Mouse (Mus musculus) MEL (cell line): ENCODE measurements around the gene Mex3a. TPM values are rescaled to one million over a fixed set of nuclear protein-coding genes. Genes with fewer than 3 reads are reported as not detected.

ENCODE experiments used
- DNase-seq: peaks from one replicate; pipeline ENCODE4 v3.0.0; 2011; ENCODE audit warnings: low read depth, low spot score
- H3K27ac ChIP-seq: 2 replicates; pipeline ENCODE4 v1.5.1; 2012; ENCODE audit warnings: low read depth, mild to moderate bottlenecking, control low read depth, low read length, moderate library complexity; ENCODE audit not compliant: control insufficient read depth
- H3K27me3 ChIP-seq, 2 experiments: fragments of 150-350 bp in 1 of 2; sonication (generic) in 1 of 2; 2 replicates each; pipeline ENCODE4 v1.6.1; 2012; ENCODE audit warnings: low read length in 2 of 2, mild to moderate bottlenecking in 2 of 2, improper control_type of control experiment in 1 of 2, moderate library complexity in 1 of 2; ENCODE audit not compliant: insufficient read depth in 2 of 2, control insufficient read depth in 1 of 2
- H3K36me3 ChIP-seq, 2 experiments: 2 replicates each; pipeline ENCODE4 v1.6.1; 2012 to 2014; ENCODE audit warnings: low read length in 2 of 2, improper control_type of control experiment in 1 of 2, inconsistent platforms in 1 of 2, mild to moderate bottlenecking in 1 of 2; ENCODE audit not compliant: insufficient read depth in 2 of 2, control insufficient read depth in 1 of 2
- H3K4me1 ChIP-seq, 2 experiments: fragments of 150-350 bp in 1 of 2; sonication (generic) in 1 of 2; 2 replicates each; pipeline ENCODE4 v1.6.1; 2012; ENCODE audit warnings: low read length in 2 of 2, improper control_type of control experiment in 1 of 2, mild to moderate bottlenecking in 1 of 2; ENCODE audit not compliant: insufficient read depth in 2 of 2, control insufficient read depth in 1 of 2
- H3K4me3 ChIP-seq, 2 experiments: fragments of 150-350 bp in 1 of 2; sonication (generic) in 1 of 2; 2 replicates each; pipeline ENCODE4 v1.5.1; 2012; ENCODE audit warnings: low read depth in 2 of 2, low read length in 2 of 2, mild to moderate bottlenecking in 2 of 2, moderate library complexity in 2 of 2, control low read depth in 1 of 2, improper control_type of control experiment in 1 of 2; ENCODE audit not compliant: control insufficient read depth in 1 of 2, insufficient read depth in 1 of 2
- H3K79me2 ChIP-seq: 2 replicates; pipeline ENCODE4 v1.6.1; 2012; ENCODE audit warnings: mild to moderate bottlenecking, low read length, moderate library complexity; ENCODE audit not compliant: control insufficient read depth, poor library complexity, insufficient read depth
- H3K9ac ChIP-seq: 2 replicates; pipeline ENCODE4 v1.6.1; 2012; ENCODE audit warnings: low read depth, mild to moderate bottlenecking, control low read depth, low read length, moderate library complexity; ENCODE audit not compliant: control insufficient read depth, poor library complexity, severe bottlenecking
- H3K9me3 ChIP-seq: fragments of 150-350 bp; sonication (generic); replicated peaks from 2 replicates; pipeline ENCODE4 v1.6.1; 2012; ENCODE audit warnings: mild to moderate bottlenecking, low read length, improper control_type of control experiment, moderate library complexity; ENCODE audit not compliant: insufficient read depth
- BHLHE40 ChIP-seq: IDR thresholded peaks from 2 replicates; pipeline ENCODE4 v1.6.1; 2012; ENCODE audit warnings: low read depth, mild to moderate bottlenecking, inconsistent platforms, low read length, improper control_type of control experiment, borderline replicate concordance
- CHD2 ChIP-seq: IDR thresholded peaks from 2 replicates; pipeline ENCODE4 v1.6.1; 2011; ENCODE audit warnings: low read length, improper control_type of control experiment
- ETS1 ChIP-seq: IDR thresholded peaks from 2 replicates; pipeline ENCODE4 v1.6.1; 2012; ENCODE audit warnings: low read depth, mild to moderate bottlenecking, inconsistent platforms, low read length, improper control_type of control experiment, moderate library complexity
- JUND ChIP-seq: IDR thresholded peaks from 2 replicates; pipeline ENCODE4 v1.6.1; 2011; ENCODE audit warnings: low read depth, mild to moderate bottlenecking, improper control_type of control experiment, low read length
- KAT2A ChIP-seq: conservative IDR thresholded peaks from 2 replicates; pipeline ENCODE4 v1.6.1; 2012; ENCODE audit warnings: low read depth, low read length, improper control_type of control experiment, inconsistent platforms
- MAFK ChIP-seq: IDR thresholded peaks from 2 replicates; pipeline ENCODE4 v1.6.1; 2011; ENCODE audit warnings: low read depth, mild to moderate bottlenecking, low read length, improper control_type of control experiment, borderline replicate concordance
- MAZ ChIP-seq: IDR thresholded peaks from 2 replicates; pipeline ENCODE4 v1.6.1; 2012; ENCODE audit warnings: low read depth, mild to moderate bottlenecking, inconsistent platforms, low read length, improper control_type of control experiment
- MXI1 ChIP-seq: IDR thresholded peaks from 2 replicates; pipeline ENCODE4 v1.6.1; 2011; ENCODE audit warnings: mild to moderate bottlenecking, low read depth, low read length, improper control_type of control experiment
- MYB ChIP-seq: IDR thresholded peaks from 2 replicates; pipeline ENCODE4 v1.6.1; 2011; ENCODE audit warnings: mild to moderate bottlenecking, low read depth, low read length, improper control_type of control experiment
- NRF1 ChIP-seq: IDR thresholded peaks from 2 replicates; pipeline ENCODE4 v1.6.1; 2014; ENCODE audit warnings: low read depth, mild to moderate bottlenecking, inconsistent platforms, low read length, improper control_type of control experiment, moderate library complexity; ENCODE audit not compliant: poor library complexity, insufficient read depth, severe bottlenecking
- POLR2A ChIP-seq, 2 experiments: IDR thresholded peaks; 2 replicates each; pipeline ENCODE4 v1.6.1; 2011 to 2012; ENCODE audit warnings: low read length in 2 of 2, mild to moderate bottlenecking in 2 of 2, control low read depth in 1 of 2, improper control_type of control experiment in 1 of 2, low read depth in 1 of 2, moderate library complexity in 1 of 2; ENCODE audit not compliant: control insufficient read depth in 1 of 2, insufficient read depth in 1 of 2, poor library complexity in 1 of 2
- RAD21 ChIP-seq: IDR thresholded peaks from 2 replicates; pipeline ENCODE4 v1.6.1; 2011; ENCODE audit warnings: mild to moderate bottlenecking, low read depth, low read length, improper control_type of control experiment
- RCOR1 ChIP-seq: IDR thresholded peaks from 2 replicates; pipeline ENCODE4 v1.6.1; 2012; ENCODE audit warnings: low read depth, mild to moderate bottlenecking, inconsistent platforms, low read length, improper control_type of control experiment
- SMC3 ChIP-seq: IDR thresholded peaks from 2 replicates; pipeline ENCODE4 v1.6.1; 2011; ENCODE audit warnings: low read depth, low read length, improper control_type of control experiment
- TBP ChIP-seq: IDR thresholded peaks from 2 replicates; pipeline ENCODE4 v1.8.0; 2011; ENCODE audit warnings: low read depth, low read length, improper control_type of control experiment
- ZC3H11A ChIP-seq: IDR thresholded peaks from 2 replicates; pipeline ENCODE4 v1.6.1; 2012; ENCODE audit warnings: low read depth, mild to moderate bottlenecking, inconsistent platforms, low read length, improper control_type of control experiment
- ZKSCAN1 ChIP-seq: IDR thresholded peaks from 2 replicates; pipeline ENCODE4 v1.6.1; 2012; ENCODE audit warnings: low read depth, mild to moderate bottlenecking, inconsistent platforms, low read length, improper control_type of control experiment, moderate library complexity
- ZNF384 ChIP-seq: IDR thresholded peaks from 2 replicates; pipeline ENCODE4 v1.6.1; 2012; ENCODE audit warnings: low read depth, mild to moderate bottlenecking, inconsistent platforms, low read length, improper control_type of control experiment
- polyA plus RNA-seq, 2 experiments: library from polyadenylated mRNA; stranded (reverse) in 1 of 2; unstranded in 1 of 2; fragments of >175 nt in 1 of 2; fragments of >200 nt in 1 of 2; gene quantifications; 2 replicates each; pipeline versions ENCODE4 v1.2.1 to v1.2.4; 2012; ENCODE audit warnings: low replicate concordance in 2 of 2, low read depth in 1 of 2; ENCODE audit not compliant: insufficient read length in 2 of 2, insufficient read depth in 1 of 2, missing spikeins in 1 of 2
- total RNA-seq: library from RNA; depleted of rRNA; stranded (reverse); fragments of 300-350 nt; gene quantifications from 2 replicates; pipeline ENCODE4 v1.2.3, GENCODE M21; 2012

Gene Mex3a
- total and polyA plus RNA-seq, 3 experiments: 5.5 to 10.1 TPM; not detected in 1

DNA sequence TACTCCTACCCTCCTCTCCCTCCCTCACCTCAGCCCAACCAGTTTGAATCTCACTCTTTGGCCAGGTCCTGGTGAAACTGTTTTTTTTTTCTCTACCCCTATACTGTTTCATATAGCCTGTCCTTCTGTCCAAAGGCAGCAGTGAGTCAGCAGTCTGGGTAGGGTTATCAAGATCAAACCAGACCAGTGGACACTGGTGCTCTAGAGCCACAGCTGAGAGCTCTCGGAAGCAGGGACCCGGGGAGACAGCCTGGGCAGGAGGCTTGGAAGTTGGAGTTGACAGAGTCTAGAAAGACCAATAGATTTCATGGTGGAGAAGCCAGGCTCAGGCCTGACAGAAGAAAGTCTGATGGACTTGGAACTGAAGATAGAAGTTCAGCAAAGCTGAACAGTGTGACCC is 36.4 kb downstream of the Mex3a start:
- no peak overlapping the region for H3K9ac ChIP-seq

DNA sequence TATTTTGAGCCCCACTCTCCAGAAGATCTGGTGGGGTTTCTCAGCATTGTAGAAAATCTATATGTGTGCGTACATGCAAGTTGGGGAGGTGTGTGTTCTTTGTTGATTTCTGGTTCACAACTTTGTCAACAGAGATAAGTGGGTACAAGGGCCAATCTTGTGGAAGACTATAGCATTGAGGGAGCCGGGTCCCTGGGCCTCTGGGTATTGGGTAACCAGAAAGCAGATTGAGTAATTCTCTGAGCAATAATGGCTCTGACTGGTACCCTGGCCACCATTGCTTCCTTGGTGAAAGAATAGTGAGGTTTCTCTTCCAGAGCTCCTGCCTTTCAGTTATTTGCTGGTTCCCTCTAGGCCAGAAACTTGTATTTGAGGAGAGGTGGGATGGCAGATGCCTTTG is 36.9 kb downstream of the Mex3a start:
- TF ChIP-seq KAT2A: no peak
- no peak for TF ChIP-seq MAFK
- TF ChIP-seq NRF1: no peak
- no peak for TF ChIP-seq JUND
- no peak for TF ChIP-seq RAD21
- TF ChIP-seq BHLHE40: no peak
- no peak for TF ChIP-seq RCOR1
- TF ChIP-seq ZNF384: no peak
- TF ChIP-seq ETS1: no peak
- no peak for TF ChIP-seq ZC3H11A
- no peak for TF ChIP-seq MAZ
- no peak for TF ChIP-seq ZKSCAN1
- no peak for TF ChIP-seq MYB
- H3K4me3 ChIP-seq: no peak overlapping the region
- no peaks in the 10 kb centered on the region for H3K27me3 ChIP-seq
- no peaks in the 10 kb centered on the region for H3K4me1 ChIP-seq
- H3K36me3 ChIP-seq: peaks cover 0 to 23% of the 10 kb centered on the region in 2 experiments; a peak in 2 of 4 replicates
- no peak overlapping the region for H3K9ac ChIP-seq
- no peaks in the 10 kb centered on the region for H3K79me2 ChIP-seq
- no peak overlapping the region for H3K27ac ChIP-seq
- no peak for DNase-seq
- H3K9me3 ChIP-seq: no peaks in the 10 kb centered on the region

More for the DNA sequence above, 36.4 kb downstream of the Mex3a start:
- H3K79me2 ChIP-seq: no peaks in the 10 kb centered on the region
- no peak overlapping the region for H3K27ac ChIP-seq
- peaks cover 0 to 26% of the 10 kb centered on the region in 2 experiments; a peak in 2 of 4 replicates for H3K36me3 ChIP-seq
- no peaks in the 10 kb centered on the region for H3K27me3 ChIP-seq
- TF ChIP-seq NRF1 (no peak), CHD2 (no peak), SMC3 (no peak), POLR2A (IDR thresholded peaks at IDR 0.05; ENCODE audit: control insufficient read depth in 1 of 2, insufficient read depth in 1 of 2, low read depth in 1 of 2, low read length in 2 of 2, poor library complexity in 1 of 2) (no peak), MXI1 (no peak), TBP (no peak)
- H3K9me3 ChIP-seq: no peaks in the 10 kb centered on the region
- no peaks in the 10 kb centered on the region for H3K4me1 ChIP-seq
- H3K4me3 ChIP-seq: no peak overlapping the region
- DNase-seq: no peak
